Mouse (Mus musculus) hindbrain, embryonic 14.5 days (tissue): ENCODE measurements around the gene Creb3. TPM values are rescaled to one million over a fixed set of nuclear protein-coding genes. Genes with fewer than 3 reads are reported as not detected.
"Not testable (repeated sequence)": the region's sequence is repeated elsewhere in the genome, so short reads cannot be mapped to it uniquely, and the experiment has no call there.

Experiments
- ATAC-seq: fragments of 200-750 bp; cut with Nextera tagmentation; 2 replicates; pipeline ENCODE4 v1.8.0; 2017; ENCODE audit warnings: moderate number of reproducible peaks, mild to moderate bottlenecking, moderate TSS enrichment, moderate library complexity; ENCODE audit not compliant: low FRiP score
- DNase-seq: peaks from one replicate; pipeline ENCODE4 v3.0.0-alpha.2; 2015; ENCODE audit warnings: low spot score
- H3K27ac ChIP-seq: fragments of 300-500 bp; sonication (generic); 2 replicates; pipeline ENCODE4 v1.5.1; 2014; ENCODE audit warnings: mild to moderate bottlenecking, moderate library complexity
- H3K27me3 ChIP-seq: fragments of 300-500 bp; sonication (generic); 2 replicates; pipeline ENCODE4 v1.6.1; 2014; ENCODE audit warnings: mild to moderate bottlenecking, low read length, mixed read lengths; ENCODE audit not compliant: control insufficient read depth, insufficient read depth
- H3K36me3 ChIP-seq: fragments of 300-500 bp; sonication (generic); replicated peaks from 2 replicates; pipeline ENCODE4 v1.6.1; 2014; ENCODE audit not compliant: control insufficient read depth, insufficient read depth
- H3K4me1 ChIP-seq: fragments of 300-500 bp; sonication (generic); replicated peaks from 2 replicates; pipeline ENCODE4 v1.6.1; 2014; ENCODE audit warnings: antibody characterized with exemption, low read length, mixed read lengths; ENCODE audit not compliant: control insufficient read depth, insufficient read depth
- H3K4me2 ChIP-seq: fragments of 300-500 bp; sonication (generic); replicated peaks from 2 replicates; pipeline ENCODE4 v1.6.1; 2014; ENCODE audit warnings: mild to moderate bottlenecking, moderate library complexity
- H3K4me3 ChIP-seq: fragments of 300-500 bp; sonication (generic); replicated peaks from 2 replicates; pipeline ENCODE4 v1.5.1; 2014; ENCODE audit warnings: mild to moderate bottlenecking, low read length
- H3K9ac ChIP-seq: fragments of 300-500 bp; sonication (generic); 2 replicates; pipeline ENCODE4 v1.6.1; 2014
- H3K9me3 ChIP-seq: fragments of 300-500 bp; sonication (generic); 2 replicates; pipeline ENCODE4 v1.6.1; 2016; ENCODE audit warnings: low read length; ENCODE audit not compliant: control insufficient read depth
- WGBS: fragments of 180-500 bp; shearing (Covaris S2); extraction: QIAGEN DNeasy Blood & Tissue Kit; methylation state at CpG from one replicate; pipeline ENCODE4 v1.1.7; 2014; 5-methylcytosine and 5-hydroxymethylcytosine counted together
- polyA plus RNA-seq: library from polyadenylated mRNA; unstranded; fragments of >200 nt; fragmentation: Nextera tagmentation; extraction: Ambion mirVana; gene quantifications from 2 replicates; pipeline ENCODE4 v1.2.1, GENCODE M21; 2014

Gene Creb3
- polyA plus RNA-seq, 1 experiment from 2014 or later = 80.0 TPM

GRCm38 (mm10) chr4:43586411-43586810, 24.3 kb downstream of the Creb3 start:
- ATAC-seq (no peak), DNase-seq (no peak)
- WGBS = 73% methylated on average over 8 of the region's 8 CpGs
- Histone ChIP-seq H3K36me3 (peaks cover 35% of the 10 kb centered on the region), H3K9me3 (no peaks in the 10 kb centered on the region), H3K4me2 (no peak overlapping the region), H3K27ac (no peak overlapping the region), H3K4me1 (no peaks in the 10 kb centered on the region), H3K4me3 (no peak overlapping the region), H3K9ac (no peak overlapping the region), H3K27me3 (no peaks in the 10 kb centered on the region)

- Histone ChIP-seq H3K4me1 (no peaks in the 10 kb centered on the region), H3K9me3 (no peaks in the 10 kb centered on the region), H3K36me3 (peaks cover 22% of the 10 kb centered on the region), H3K4me3 (no peak overlapping the region), H3K9ac (no peak overlapping the region), H3K27me3 (no peaks in the 10 kb centered on the region), H3K27ac (no peak overlapping the region), H3K4me2 (no peak overlapping the region)
- DNase-seq = no peak
- ATAC-seq = no peak
- 64% methylated on average over 7 of the region's 7 CpGs for WGBS
Observed at GRCm38 (mm10) chr4:43587681-43588080, 25.5 kb downstream of the Creb3 start.

- no peak overlapping the region for H3K27ac ChIP-seq
- H3K9ac ChIP-seq = no peak overlapping the region
- no peak overlapping the region for H3K4me2 ChIP-seq
- no peak for ATAC-seq
- no peak for DNase-seq
- H3K4me3 ChIP-seq = no peak overlapping the region
- H3K27me3 ChIP-seq = no peaks in the 10 kb centered on the region
- H3K36me3 ChIP-seq = no peaks in the 10 kb centered on the region
- H3K9me3 ChIP-seq = no peaks in the 10 kb centered on the region
- 81% methylated on average over 5 of the region's 5 CpGs for WGBS
- H3K4me1 ChIP-seq = no peaks in the 10 kb centered on the region
Observed at GRCm38 (mm10) chr4:43591543-43591942, 29.4 kb downstream of the Creb3 start.

GRCm38 (mm10) chr4:43591961-43592360, 29.8 kb downstream of the Creb3 start:
- no peak for DNase-seq
- H3K27ac ChIP-seq = no peak overlapping the region
- no peaks in the 10 kb centered on the region for H3K27me3 ChIP-seq
- ATAC-seq = no peak
- H3K36me3 ChIP-seq = no peaks in the 10 kb centered on the region
- 69% methylated on average over 3 of the region's 3 CpGs for WGBS
- no peak overlapping the region for H3K4me3 ChIP-seq
- no peak overlapping the region for H3K9ac ChIP-seq
- H3K9me3 ChIP-seq = no peaks in the 10 kb centered on the region
- no peak overlapping the region for H3K4me2 ChIP-seq
- no peaks in the 10 kb centered on the region for H3K4me1 ChIP-seq

GRCm38 (mm10) chr4:43593453-43593852, 31.3 kb downstream of the Creb3 start:
- H3K27me3 ChIP-seq = no peaks in the 10 kb centered on the region
- DNase-seq = no peak
- H3K4me3 ChIP-seq = no peak overlapping the region
- H3K27ac ChIP-seq = no peak overlapping the region
- H3K9ac ChIP-seq = no peak overlapping the region
- ATAC-seq = no peak
- no peaks in the 10 kb centered on the region for H3K9me3 ChIP-seq
- WGBS = 65% methylated on average over 3 of the region's 3 CpGs
- H3K4me1 ChIP-seq = no peaks in the 10 kb centered on the region
- no peaks in the 10 kb centered on the region for H3K36me3 ChIP-seq
- H3K4me2 ChIP-seq = no peak overlapping the region

- H3K4me2 ChIP-seq, ATAC-seq, H3K36me3 ChIP-seq, H3K27ac ChIP-seq, H3K4me1 ChIP-seq, DNase-seq, H3K4me3 ChIP-seq, H3K9ac ChIP-seq, H3K27me3 ChIP-seq, H3K9me3 ChIP-seq: not testable (repeated sequence)
- WGBS = 91% methylated on average over 2 of the region's 2 CpGs
Observed at GRCm38 (mm10) chr4:43596597-43596996, 34.5 kb downstream of the Creb3 start.

- no peaks in the 10 kb centered on the region for H3K9me3 ChIP-seq
- 87% methylated on average over 4 of the region's 4 CpGs for WGBS
- H3K4me2 ChIP-seq = no peak overlapping the region
- H3K27me3 ChIP-seq = no peaks in the 10 kb centered on the region
- no peak for DNase-seq
- no peak overlapping the region for H3K4me3 ChIP-seq
- H3K27ac ChIP-seq = no peak overlapping the region
- no peak overlapping the region for H3K9ac ChIP-seq
- no peaks in the 10 kb centered on the region for H3K4me1 ChIP-seq
- no peaks in the 10 kb centered on the region for H3K36me3 ChIP-seq
- ATAC-seq = no peak
Observed at GRCm38 (mm10) chr4:43598200-43598599, 36.1 kb downstream of the Creb3 start.

- H3K36me3 ChIP-seq = no peaks in the 10 kb centered on the region
- no peaks in the 10 kb centered on the region for H3K27me3 ChIP-seq
- no peak overlapping the region for H3K27ac ChIP-seq
- H3K4me2 ChIP-seq = no peak overlapping the region
- ATAC-seq (no peak), DNase-seq (no peak)
- H3K9ac ChIP-seq = no peak overlapping the region
- H3K4me1 ChIP-seq = no peaks in the 10 kb centered on the region
- 90% methylated on average over 7 of the region's 7 CpGs for WGBS
- no peak overlapping the region for H3K4me3 ChIP-seq
- H3K9me3 ChIP-seq = no peaks in the 10 kb centered on the region
Observed at GRCm38 (mm10) chr4:43598650-43599380, 36.7 kb downstream of the Creb3 start.

GRCm38 (mm10) chr4:43600195-43600934, 38.2 kb downstream of the Creb3 start:
- Histone ChIP-seq H3K27me3 (no peaks in the 10 kb centered on the region), H3K27ac (no peak overlapping the region), H3K4me3 (no peak overlapping the region), H3K9ac (no peak overlapping the region), H3K9me3 (no peaks in the 10 kb centered on the region), H3K4me2 (no peak overlapping the region), H3K36me3 (no peaks in the 10 kb centered on the region), H3K4me1 (no peaks in the 10 kb centered on the region)
- ATAC-seq (no peak), DNase-seq (no peak)
- 85% methylated on average over 9 of the region's 9 CpGs for WGBS
